ENCODE assay signal across 9 mouse cellular contexts in the genomic region with DNA sequence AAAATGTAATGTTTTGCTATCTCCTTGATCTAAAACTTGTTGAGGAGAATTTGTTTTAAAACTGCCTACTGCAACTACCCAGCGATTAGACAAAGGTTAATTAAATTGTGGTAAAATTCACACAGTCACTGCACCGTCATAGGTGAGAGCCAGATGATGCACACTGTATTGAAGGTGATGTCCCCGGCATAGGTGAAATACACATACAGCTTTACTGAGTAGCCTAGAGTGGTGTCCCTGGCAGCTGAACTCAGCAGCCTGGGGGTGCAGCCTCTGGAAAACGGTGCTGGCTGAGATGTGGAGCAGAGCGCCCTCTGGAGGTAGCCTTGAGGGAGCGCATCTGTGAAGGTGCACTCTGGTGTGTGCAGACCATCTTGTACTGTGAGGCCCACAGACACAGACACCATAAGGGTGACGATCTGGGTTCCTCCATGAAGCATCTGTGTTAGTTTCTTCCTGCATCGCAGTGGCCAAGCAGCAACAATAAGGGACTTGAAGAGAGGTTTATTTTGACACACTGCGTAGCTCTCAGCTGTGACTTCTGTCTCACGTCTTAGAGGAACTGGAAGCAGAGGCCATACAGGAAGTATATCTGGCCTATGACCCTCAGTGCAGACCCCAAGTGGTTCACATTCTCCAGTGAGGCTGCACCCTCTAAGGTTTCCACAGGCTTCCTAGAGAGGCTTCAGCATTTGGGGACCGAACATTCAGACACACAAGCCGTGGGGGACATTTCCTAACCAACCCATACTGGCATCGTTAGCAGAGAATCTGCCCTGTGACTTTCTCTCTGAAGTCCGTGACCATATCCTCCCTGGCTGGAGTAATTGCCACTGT.
DNase-seq lines count a peak whose midpoint lies in the region; ATAC-seq and TF ChIP-seq lines count a peak whose summit lies in the region.
"Had no signal": no experiment of that assay in that cellular context is flagged by ENCODE, and none has a peak within 500 bp of the region (broad histone marks: within the 10 kb centered on the region; RNA-seq: fewer than 3 reads in every experiment).

No protein-coding gene starts in this region.

- no peak overlapping the region for H3K27ac ChIP-seq in cerebellum, adult 2 months (ENCODE audit: insufficient read depth, low read length)
- H3K27ac ChIP-seq in forebrain, embryonic 14.5 days (ENCODE audit: low read depth, low read length), result no peak overlapping the region
- H3K27ac ChIP-seq: midbrain, embryonic 12.5 days had no signal

- H3K4me3 ChIP-seq in cerebellum, adult 2 months (replicated peaks; ENCODE audit: insufficient read depth, low read depth, low read length), result no peak overlapping the region
- no peak overlapping the region for H3K4me3 ChIP-seq in forebrain, embryonic 14.5 days (ENCODE audit: low read depth, low read length)
- H3K4me3 ChIP-seq: midbrain, embryonic 12.5 days had no signal

- 0 out of 2 replicates have a peak, but pooled peaks have one; percentile 32 for TF ChIP-seq CTCF in cerebellum, adult 2 months (IDR thresholded peaks at IDR 0.05; ENCODE audit: borderline replicate concordance, insufficient read depth, low read depth, low read length)

- peak; percentile 46; the same call in 1 of the 2 replicates for ATAC-seq in forebrain, embryonic 14.5 days

- no peaks in the 10 kb centered on the region for H3K27me3 ChIP-seq in cerebellum, adult 2 months (ENCODE audit: control insufficient read depth, insufficient read depth, low read length)
- no peaks in the 10 kb centered on the region for H3K27me3 ChIP-seq in forebrain, embryonic 14.5 days (replicated peaks; ENCODE audit: control insufficient read depth, insufficient read depth, low read length)
- H3K27me3 ChIP-seq: midbrain, embryonic 12.5 days had no signal

- DNase-seq in cerebellum, adult 2 months, result no peak
- DNase-seq in cerebellum, adult 11-12 months, result no peak
- DNase-seq in ovary, postnatal 36 days (ENCODE audit: low spot score), result peak; percentile 27
- DNase-seq in ovary, postnatal 14 days (ENCODE audit: low spot score), result no peak
- DNase-seq in forebrain, embryonic 14.5 days (ENCODE audit: low spot score), result peak; percentile 41
- peak; percentile 50 to 66 for DNase-seq in kidney, postnatal 4 days
- DNase-seq in naive thymus-derived CD4-positive, alpha-beta T cell, adult 2 months (ENCODE audit: low read depth), result peak; percentile 82
- DNase-seq in urinary bladder, postnatal 14 days (ENCODE audit: low spot score), result peak; percentile 24

- H3K9me3 ChIP-seq in forebrain, embryonic 14.5 days (replicated peaks; ENCODE audit: control insufficient read depth, low read length), result 0 out of 2 replicates have a peak, but pooled peaks cover 5% of the 10 kb centered on the region

- H3K9ac ChIP-seq in forebrain, embryonic 14.5 days (ENCODE audit: low read length), result no peak overlapping the region
- H3K9ac ChIP-seq: midbrain, embryonic 12.5 days had no signal

- WGBS in cerebellum, adult 2 months, result 70% methylated on average over 14 of the region's 14 CpGs
- 67% methylated on average over 14 of the region's 14 CpGs for WGBS in forebrain, embryonic 14.5 days

- no peak overlapping the region for H3K4me2 ChIP-seq in forebrain, embryonic 14.5 days (ENCODE audit: low read length)
- H3K4me2 ChIP-seq: midbrain, embryonic 12.5 days had no signal

- no peaks in the 10 kb centered on the region for H3K4me1 ChIP-seq in cerebellum, adult 2 months (ENCODE audit: control insufficient read depth, insufficient read depth, low read length)
- H3K4me1 ChIP-seq in forebrain, embryonic 14.5 days (ENCODE audit: control insufficient read depth, insufficient read depth, low read length), result no peaks in the 10 kb centered on the region
- H3K4me1 ChIP-seq: midbrain, embryonic 12.5 days had no signal

- TF ChIP-seq POLR2A in cerebellum, adult 2 months (IDR thresholded peaks at IDR 0.05; ENCODE audit: borderline replicate concordance, insufficient read depth, low read length), result no peak

- H3K36me3 ChIP-seq in forebrain, embryonic 14.5 days (ENCODE audit: control insufficient read depth, insufficient read depth, low read length), result no peaks in the 10 kb centered on the region
- H3K36me3 ChIP-seq: midbrain, embryonic 12.5 days had no signal

Comparison
In these comparisons a context has a peak if more than half of its experiments do, and no peak if none do; other contexts are left out.
1. DNase-seq: peak in ovary, postnatal 36 days (single experiment), forebrain, embryonic 14.5 days (single experiment), kidney, postnatal 4 days (2 of 2), naive thymus-derived CD4-positive, alpha-beta T cell, adult 2 months (single experiment) and urinary bladder, postnatal 14 days (single experiment); none in cerebellum, adult 2 months (0 of 2), cerebellum, adult 11-12 months (single experiment) and ovary, postnatal 14 days (single experiment).